Mouse (Mus musculus) ovary, postnatal 14 days (tissue): ENCODE measurements at regions not wholly inside any gene's neighbourhood (a gene's known extent, or its start where the extent isn't known, plus 50 kb on each side); places are given as distances from the start of the nearest gene placed in this dataset.

Experiments used
- DNase-seq: peaks from one replicate; pipeline ENCODE4 v3.0.0; 2022; ENCODE audit warnings: low spot score

DNA sequence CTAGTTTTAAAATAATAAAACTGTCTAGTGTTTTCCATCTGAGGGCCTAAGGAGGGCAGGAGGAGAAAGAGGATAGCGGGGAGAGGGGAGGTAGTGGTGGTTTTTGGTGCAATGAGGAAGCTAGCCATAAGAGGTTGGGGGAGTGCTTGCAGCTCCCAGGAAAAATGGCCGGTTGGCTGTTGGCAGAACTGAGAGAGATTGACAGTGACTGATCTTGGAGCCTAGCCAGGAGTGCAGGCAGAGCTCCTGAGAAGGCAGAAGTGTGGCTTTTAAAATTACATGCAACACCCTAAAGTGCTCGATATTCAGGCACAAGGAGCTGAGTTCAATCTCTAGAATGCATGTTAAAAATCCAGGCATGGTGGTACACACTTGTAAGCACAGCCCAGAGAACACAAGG, 938.3 kb upstream of the 2610301B20Rik start:
- no peak for DNase-seq

DNA sequence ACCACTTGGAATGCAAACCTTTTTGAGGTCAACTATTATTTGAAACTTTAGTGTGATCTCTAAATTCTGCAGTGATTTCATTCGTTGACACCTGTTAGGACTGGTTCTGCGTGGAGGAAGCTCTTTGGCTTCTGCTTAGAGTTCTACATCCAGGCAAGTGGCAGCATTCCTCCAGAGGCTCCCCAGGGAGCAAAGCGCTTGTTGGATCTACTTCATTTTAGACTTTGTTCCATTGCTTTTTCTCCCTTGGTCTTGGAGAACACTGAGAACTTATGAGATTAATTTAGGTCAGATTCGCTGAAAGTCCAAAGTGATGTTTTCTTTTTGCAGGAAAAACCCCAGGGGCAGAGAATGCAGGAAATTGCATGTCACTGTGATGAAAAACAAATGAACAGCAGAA, 922.9 kb upstream of the 2610301B20Rik start:
- DNase-seq: no peak

DNA sequence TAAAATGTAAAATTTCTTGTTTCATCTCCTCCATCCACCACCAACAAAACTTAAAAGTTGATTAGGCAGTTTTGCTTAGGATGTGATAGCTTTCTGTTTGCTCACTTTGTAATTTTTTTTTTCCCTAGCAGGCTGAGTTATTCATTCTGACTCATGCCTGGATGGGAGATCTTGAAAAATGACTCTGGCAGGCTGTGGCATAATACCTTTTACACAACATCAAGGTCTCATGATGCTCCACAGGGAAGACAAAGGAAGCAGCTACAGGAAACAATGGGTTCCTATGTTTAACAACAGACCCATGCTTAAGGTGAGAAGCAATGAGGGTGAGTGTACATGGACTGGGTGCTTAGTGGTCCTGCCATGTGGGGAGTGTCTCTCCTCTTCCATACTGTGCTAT, 899.7 kb upstream of the 2610301B20Rik start:
- DNase-seq: no peak

DNA sequence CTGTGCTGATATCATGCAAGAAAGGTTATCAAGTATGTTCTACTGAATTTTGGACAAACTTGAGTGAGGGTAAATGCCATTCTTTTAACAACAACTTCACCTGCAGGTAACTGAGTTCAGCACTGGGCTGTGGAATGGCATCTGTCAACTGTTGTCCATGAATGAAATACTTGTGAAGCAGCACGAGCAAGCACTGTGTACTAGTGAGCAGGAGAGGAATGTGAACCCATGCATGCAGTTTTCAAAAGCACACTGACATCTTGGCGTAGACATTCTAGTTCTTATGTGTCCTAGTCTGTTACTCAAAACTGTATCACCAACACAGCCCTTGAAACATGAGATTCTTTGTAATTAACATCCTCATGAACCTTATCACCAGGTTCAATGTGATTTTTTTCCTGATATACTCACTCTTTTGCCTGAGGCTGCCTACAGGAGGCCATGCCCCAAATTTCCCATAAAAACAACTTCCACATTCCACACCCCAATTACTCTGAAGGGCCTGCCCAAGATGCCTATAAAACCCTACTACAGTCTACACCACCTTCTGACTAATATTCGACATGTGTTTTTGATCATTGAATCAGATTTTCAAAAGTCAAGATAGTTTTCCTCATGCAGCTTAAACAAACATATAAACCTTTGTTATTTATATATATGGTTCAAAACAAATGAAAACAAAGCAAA, 892.8 kb upstream of the 2610301B20Rik start:
- DNase-seq: no peak

DNA sequence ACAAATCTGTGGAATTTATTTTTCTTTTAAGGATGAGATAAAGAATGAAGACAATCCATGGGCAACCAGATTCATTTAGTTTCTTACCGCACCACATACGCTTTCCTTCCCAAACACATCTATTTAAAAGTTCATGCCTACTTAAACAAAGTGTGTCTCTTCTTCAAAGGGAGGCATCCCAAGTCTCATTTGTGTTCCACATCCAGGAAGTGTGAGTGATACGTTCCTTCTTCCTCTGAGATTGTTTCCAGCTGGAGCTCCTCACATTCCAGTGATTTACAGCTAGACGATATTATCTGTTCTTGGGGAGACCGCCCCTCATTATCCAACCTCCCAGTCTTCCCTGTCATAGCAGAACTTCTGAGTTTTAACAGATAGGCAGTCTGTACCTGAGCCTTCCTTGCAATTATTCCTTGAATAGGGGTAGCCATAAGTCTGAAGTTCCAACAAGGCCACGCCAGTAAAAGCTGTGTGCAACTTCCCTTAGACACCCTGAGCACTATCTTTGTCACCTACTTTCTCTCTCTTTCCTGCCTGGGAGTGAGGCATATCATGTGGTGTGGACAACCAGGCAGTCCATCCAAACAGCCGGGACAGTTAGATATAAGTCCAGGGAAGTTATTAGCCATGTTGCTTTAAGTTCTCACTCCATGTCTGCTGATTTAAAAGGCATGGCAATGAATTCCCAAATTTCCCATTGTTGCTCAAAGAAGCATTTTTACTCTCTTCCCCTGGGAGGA, 891.3 kb upstream of the 2610301B20Rik start:
- no peak for DNase-seq

DNA sequence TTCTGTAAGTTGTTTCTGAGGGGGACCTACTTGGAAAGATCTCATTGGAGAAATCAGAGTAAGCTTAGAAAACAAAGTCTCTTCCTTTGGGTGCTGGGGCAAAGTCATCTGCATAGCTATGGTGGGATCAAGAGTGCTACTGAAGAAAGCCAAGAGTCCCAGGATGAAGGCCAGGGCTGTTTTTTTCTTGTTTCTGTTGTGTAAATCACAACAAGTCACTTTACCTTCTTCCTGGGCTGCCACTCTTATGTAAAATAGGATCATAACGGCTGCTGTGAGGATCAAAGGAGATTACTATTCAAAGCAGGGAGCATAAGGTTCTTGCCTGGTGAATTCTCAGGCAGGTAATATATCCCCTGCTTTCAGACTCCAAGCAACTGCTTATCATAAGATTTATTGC, 880.4 kb upstream of the 2610301B20Rik start:
- no peak for DNase-seq

DNA sequence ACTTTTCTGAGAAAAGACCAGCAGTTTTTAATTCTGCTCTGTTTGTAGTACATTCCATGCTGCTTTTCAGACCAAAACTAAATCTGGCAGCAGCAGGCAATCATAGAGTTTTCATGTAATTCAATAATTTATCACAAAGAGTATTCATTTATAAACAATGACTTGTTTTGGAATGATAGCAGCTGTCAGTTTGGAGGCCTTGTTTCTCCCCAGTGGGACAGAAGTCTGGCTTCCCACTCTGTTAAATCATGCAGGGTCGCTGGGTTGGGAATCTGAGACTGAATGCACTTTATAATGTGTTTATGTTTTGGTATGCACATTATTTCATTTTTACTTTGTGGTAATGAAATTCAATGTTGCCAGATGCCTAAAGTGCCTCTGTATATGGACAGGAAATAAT, 879.8 kb upstream of the 2610301B20Rik start:
- no peak for DNase-seq

DNA sequence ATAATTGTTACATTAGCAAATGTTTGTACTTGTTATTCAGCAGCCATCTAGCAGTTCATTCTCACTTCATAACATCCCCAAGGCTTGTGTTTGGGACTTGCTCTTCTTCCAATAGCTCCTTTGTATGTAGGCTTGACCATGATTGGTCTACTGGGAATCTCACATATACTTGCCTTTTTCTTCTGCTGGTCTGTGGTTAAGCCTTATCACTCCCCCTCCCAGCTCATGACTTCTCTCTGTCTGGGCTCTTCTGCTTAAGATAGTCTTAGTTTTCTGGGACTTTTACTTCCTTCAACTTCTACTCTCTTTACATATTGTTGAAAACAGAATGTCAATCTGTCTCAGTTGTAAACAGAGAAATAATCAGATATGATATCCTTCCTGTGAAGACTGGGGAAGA, 844.0 kb upstream of the 2610301B20Rik start:
- no peak for DNase-seq

DNA sequence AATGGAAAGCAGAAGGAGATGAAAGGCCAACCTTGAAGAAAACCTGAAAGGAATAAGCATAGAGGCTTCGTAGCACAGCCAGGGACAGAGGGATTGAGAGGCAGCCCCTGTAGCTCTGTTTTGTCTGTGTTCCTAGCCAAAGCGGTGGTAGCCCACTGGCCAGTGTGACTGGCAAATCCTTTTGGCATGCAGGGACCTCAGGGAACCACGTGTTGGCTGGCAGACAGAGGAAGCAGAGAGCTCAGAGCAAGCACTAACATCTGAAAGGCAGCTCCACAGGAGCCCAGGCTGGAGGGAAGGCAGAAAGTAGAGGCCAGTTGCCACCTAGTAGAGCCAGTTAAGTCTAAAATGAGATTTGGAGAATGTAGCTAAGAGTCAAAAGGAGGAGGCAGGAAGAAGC, 842.5 kb upstream of the 2610301B20Rik start:
- no peak for DNase-seq

DNA sequence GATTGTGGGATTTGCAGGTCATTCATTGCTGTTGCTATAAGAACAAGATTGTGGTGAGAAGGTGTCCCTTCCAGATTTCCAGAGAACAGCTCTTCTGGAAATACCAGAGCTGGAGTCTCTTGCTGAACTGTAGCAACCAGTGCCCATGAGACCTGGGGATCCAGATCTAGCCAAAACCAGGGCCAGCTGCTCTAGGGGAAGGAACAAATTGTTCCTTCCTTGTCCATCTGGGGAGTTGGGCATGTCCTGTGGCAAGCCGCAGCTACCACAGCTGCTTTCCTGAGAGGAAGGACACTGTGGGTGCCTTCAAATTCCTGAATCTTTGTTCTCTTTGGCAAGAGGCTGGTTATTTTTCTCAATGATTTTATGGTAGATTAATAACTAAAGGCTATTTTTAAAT, 839.0 kb upstream of the 2610301B20Rik start:
- DNase-seq: no peak

DNA sequence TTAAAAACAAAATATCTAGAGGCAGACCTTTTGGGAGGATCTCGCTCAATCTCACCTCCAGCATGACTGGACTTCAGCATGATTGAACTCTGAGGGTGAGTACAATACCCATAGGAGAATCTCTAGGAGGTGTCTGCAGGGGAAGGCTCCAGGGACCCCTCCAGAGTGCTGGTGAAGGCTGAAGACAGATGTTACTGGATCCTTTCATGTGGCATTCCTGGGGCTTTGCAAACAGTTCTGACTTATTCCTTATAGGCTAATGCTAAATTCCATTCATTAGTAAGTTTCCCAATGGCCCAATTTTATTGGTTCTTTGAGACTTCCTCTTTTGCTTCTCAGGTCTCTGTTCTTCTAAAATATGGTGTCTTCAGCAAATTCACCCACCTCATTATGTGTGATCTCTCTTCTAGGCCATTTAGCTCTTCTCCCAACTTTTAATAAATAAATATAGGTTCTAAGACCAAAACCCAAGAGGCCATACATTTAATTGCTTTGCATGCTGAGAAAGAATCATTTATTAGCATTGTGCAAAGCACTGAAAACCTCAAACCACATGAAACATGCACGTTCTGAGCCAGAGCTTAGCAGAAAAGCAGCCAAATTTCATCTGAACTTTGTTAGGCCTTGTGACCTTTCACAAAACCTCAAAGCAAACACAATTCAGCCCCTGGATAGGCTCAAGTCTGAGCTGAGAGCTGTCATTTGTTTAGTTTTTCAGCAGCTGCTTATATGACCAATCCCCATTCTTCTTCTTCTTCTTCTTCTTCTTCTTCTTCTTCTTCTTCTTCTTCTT, 832.8 kb upstream of the 2610301B20Rik start:
- no peak for DNase-seq

DNA sequence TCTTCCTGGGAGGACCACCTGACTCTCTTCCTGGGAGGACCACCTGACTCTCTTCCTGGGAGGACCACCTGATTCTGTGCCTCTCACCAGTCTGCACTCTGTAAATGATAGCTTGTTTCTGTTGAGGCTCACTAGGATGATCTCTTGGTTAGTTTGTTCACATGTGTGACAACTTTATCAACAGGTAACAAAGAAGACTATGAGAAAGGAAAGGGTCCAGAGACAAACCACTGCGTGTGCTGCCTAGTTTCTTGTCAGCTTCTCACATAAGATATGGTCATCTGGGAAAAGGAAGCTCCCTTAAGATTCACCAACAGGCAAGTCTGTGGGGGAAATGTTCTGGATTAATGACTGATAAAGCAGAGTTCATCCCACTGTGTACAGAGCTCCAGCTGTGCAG, 825.5 kb upstream of the 2610301B20Rik start:
- DNase-seq: no peak

DNA sequence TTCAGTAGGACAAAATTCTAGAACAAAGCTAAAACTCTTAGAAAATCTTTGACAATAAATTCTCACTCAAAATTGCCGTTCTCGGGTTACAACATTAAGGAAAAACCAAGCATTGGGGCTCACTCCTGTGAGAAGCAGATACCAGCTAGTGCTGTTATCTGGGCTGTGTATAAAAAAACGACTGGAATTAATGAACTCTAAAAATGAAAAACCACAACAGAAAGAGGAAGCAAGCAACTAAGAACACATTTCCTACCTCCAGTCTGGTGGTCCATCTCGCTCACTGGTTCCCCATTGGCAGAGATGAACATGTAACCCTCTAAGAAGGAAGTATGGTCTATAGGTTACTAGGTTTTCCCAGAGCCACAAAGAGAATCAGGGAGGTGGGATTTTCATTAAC, 824.9 kb upstream of the 2610301B20Rik start:
- no peak for DNase-seq

DNA sequence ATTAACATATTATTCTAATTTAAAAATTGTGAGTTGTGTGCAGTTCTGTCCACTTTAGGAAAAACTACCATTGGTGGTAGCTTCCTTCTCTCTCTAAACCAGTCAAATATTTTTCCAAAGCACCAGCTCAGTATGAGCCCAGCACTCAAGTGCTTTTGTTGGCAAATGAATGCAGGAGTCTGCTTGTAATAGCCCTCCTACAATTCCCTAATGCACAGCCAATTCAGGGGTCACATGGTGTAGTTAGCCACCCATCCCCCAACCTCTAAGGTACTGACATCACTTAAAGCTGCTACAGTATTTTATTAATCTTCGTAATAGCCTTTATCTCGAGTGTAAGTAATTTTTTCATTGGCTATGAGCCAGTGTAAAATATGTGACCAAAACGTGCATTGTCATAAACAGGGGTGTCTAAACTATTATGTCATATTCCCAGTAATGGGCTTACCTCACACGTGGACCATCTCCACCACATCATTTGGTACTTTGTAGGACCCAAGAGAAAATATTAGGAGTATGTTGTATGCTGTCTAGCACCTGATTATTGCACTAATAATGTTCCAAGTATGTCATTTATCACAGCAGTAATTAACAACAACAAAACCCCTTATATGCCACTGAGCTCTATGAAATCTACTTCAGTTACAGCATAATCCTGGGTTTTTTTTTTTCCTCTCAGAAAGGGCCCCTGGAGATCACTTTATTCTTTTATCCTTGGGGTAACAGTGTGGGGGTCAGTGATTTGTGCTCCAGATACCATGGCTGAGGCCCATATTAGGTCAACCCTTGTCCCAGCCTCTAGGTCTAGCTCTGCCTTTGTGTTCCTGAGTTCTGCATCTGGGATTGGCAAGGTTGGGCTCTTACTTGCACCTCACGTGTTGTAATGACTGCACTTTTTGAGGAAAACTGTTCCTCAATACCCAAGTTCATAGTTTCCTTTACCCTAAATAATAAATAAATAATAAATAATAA, 822.7 kb upstream of the 2610301B20Rik start:
- no peak for DNase-seq

DNA sequence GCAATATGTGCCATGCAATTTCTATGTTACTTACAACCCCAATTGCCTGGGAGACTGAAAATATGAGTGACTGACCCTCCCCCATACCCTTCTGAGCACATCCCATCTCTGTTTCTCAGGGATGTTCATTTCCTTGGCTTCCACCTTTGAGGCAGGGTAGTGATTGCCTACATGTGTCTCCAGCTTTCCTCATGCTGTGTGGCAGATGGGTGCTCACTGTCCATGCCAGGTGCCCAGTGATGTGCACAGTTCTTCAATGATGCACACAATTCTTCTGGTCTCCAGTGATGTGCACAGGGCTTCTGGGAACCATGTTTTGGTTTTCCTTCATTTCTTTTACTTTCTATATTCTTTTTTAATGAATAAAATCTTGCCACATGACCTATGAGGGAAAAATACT, 821.4 kb upstream of the 2610301B20Rik start:
- DNase-seq: no peak

DNA sequence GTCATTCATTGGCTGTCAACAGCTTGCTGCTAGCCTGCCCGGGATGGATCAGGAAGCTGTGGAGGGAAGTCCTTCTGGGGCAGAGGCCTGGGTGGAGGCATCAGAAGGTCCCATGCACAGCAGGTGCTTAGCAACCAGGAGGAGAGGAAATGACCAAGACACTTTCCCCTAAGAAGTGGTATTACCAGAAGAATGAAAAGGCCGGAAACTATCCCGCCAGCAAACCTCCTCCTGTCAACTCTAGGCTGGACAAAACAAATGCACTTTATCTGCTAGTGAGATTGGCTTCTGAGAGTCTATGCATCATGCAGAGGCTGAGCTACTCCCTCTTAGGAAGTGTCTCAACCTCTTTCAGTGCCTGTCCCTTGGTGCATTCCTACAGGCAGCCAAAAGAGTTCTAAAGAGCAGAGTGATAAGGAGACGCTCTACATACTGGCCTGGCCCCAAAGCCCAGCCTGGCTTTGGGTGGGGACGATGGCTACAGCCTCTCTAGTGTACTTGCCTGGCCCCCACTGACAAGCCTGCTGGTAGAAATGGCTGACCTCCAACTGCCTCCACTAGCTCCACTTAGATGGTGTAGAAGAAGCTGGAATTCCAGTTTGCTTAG, 801.7 kb upstream of the 2610301B20Rik start:
- DNase-seq: no peak

DNA sequence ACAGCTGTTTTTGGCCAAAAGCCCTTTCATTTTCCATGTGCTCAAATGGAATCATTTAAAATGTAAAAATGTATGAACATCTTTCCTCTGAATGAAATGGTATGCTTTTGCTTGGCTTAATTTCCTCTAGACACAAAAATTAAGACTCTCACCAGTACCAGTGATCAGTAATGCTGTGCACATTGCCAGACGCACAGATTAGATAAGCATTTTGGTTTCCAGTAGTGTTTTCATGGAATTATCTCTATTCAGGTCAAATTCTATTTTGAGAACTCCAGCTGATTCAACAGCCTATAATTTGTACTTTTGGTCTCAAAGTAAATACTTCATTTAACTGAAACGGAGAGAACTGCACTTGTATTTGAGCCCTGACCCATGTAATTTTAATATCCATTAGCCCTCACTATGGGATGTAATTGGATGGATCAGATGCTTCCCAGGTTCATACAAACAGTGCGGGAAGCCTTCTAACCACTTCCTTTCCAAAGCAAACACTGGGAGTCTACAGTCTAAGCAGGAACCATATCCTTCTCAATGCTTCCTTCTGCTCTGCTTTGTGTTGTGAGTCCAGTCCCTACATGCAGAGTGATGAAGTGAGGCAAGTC, 794.6 kb upstream of the 2610301B20Rik start:
- DNase-seq: no peak

DNA sequence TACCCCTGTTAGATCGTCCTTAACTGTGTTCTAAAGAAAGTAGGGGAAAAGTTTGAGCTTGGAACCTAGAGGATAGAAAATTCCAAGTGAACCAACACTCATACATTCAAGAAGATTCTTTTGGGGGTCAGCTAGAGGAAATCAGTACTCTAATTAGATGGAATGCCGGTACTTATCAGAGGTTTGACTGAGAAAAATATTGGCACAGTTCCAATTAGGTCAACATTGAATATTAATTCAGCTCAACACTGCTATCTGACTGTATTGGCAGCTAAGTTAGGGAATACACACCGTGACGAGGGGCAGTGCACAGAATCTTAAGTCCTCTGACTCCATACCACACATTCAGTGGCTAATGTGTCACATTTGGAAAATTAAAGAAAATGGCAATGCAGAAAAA, 759.5 kb upstream of the 2610301B20Rik start:
- DNase-seq: no peak

DNA sequence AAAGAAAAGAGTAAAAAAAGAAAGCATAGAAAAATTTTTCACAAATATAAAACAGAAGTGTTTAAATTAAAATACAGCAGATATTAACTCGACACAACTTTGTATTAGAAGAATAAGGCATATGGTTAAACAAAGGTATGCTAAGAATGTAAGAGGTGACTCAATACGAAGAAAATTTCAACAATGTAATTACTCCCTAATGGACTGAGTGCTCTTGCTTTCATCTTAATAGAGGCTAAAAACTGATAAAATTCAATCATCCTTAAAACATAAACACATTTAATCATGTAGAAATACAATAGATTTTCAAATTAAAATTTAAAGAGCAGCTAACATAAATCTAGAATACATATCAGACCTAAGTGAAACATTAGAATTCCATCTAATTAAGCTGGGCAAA, 756.3 kb upstream of the 2610301B20Rik start:
- DNase-seq: no peak

DNA sequence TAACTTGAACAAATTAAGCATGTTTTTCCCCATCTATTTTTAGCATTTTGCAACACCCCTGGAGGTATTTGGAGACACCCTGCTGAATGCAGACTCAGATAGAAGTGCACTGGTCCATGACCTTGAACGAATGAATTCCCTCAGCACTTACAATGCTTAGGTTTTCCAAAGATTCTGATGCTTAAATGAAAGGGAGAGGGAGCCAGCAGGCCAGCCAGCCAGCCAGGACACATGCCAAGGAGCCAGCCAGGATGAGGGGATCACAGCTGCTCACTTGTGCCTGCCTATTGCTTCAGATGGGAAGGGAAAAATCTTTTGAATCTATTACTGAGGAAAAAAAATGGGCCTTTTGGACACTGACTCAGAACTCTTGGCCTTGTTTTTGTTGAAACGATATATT, 750.0 kb upstream of the 2610301B20Rik start:
- DNase-seq: no peak
